Mouse (Mus musculus): ENCODE measurements around the gene Cuedc1.

DNA sequence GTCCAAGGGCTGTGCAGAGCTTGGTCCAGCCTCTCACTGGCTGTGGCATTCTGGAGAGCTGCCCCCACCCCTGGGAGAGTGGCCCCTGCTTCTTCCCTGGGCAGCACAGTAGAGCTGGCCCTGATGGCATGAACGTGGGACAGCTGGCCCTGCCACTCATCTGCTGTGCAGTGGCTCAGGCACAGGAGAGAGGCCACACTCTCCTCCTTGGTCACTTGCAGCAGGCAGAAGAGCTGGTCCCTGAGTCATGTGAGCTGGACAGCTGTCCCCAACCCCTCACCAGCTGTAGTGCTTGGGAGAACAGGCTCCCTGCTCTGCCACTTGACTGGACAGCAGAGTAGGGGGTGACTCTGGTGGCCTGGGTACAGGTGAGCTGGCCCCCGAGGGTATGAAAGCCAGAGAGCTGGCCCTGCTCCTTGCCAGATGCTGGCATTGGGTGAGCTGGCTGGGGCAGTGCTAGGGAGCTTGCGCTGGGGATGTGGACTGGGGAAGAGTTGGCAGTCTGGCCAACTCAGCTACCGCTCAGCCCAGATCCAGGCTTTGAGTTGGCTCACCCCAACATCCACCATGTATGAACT lies 133.4 kb downstream of the Cuedc1 start:
- TF ChIP-seq FLI1 (IDR thresholded peaks at IDR 0.05; ENCODE audit: low read length) (no peak), GATA1 (IDR thresholded peaks at IDR 0.05; ENCODE audit: borderline replicate concordance, low read length) (no peak)
